Mouse (Mus musculus): ENCODE measurements around the gene Neurl4.

GRCm38 (mm10) chr11:69900471-69901405 lies at the start of gene Neurl4, which contains the start of gene 2810408A11Rik:
- peak; percentile 59 for TF ChIP-seq POLR2A (IDR thresholded peaks at IDR 0.05; ENCODE audit: borderline replicate concordance, control insufficient read depth, low read depth, low read length)
- no peak for TF ChIP-seq CTCF (IDR thresholded peaks at IDR 0.05; ENCODE audit: control insufficient read depth, insufficient read depth, low read length)
